Mouse (Mus musculus): Measurements from ENCODE around the gene Nfia.

DNA sequence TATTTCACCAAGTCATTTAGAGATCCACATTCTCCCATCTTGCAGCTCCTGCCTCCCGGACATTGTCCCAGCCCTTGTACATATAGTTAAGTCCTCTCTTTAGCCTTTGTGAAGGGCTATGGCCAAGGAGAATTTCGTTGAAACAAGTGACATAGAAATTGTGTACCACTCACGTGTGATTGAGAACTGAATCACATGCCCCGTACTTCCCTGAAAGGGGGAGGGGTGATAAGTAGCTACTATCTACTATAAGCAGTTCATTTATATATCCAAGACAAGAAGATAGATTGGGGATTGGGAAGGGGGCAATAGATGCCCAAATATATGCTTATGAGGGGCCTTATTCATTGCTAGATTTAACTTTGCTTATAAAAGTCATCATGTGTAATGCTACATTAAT, 5.5 kb upstream of the Nfia start:
- TF ChIP-seq GATA1 (IDR thresholded peaks at IDR 0.05; ENCODE audit: borderline replicate concordance, low read length) = no peak
- TF ChIP-seq FLI1 (IDR thresholded peaks at IDR 0.05; ENCODE audit: low read length) = no peak
